Mouse (Mus musculus) forebrain, postnatal 0 days (tissue): ENCODE data around the gene Ndc1. TPM values are rescaled to one million over a fixed set of nuclear protein-coding genes. Genes with fewer than 3 reads are reported as not detected.

Experiments
- ATAC-seq: fragments of 200-750 bp; cut with Nextera tagmentation; 2 replicates; pipeline ENCODE4 v1.8.0; 2017; ENCODE audit warnings: mild to moderate bottlenecking, moderate library complexity
- DNase-seq: peaks from one replicate; pipeline ENCODE4 v3.0.0-alpha.2; 2015
- H3K27ac ChIP-seq: fragments of 300-500 bp; sonication (generic); 2 replicates; pipeline ENCODE4 v1.5.1; 2014; ENCODE audit warnings: low read depth, mild to moderate bottlenecking, antibody characterized with exemption, low read length, moderate library complexity, mixed read lengths
- H3K27me3 ChIP-seq: fragments of 300-500 bp; sonication (generic); 2 replicates; pipeline ENCODE4 v1.6.1; 2014; ENCODE audit warnings: mild to moderate bottlenecking, low read length, mixed read lengths; ENCODE audit not compliant: insufficient read depth
- H3K36me3 ChIP-seq: fragments of 300-500 bp; sonication (generic); 2 replicates; pipeline ENCODE4 v1.6.1; 2014; ENCODE audit warnings: mild to moderate bottlenecking, moderate library complexity; ENCODE audit not compliant: insufficient read depth
- H3K4me1 ChIP-seq: fragments of 300-500 bp; sonication (generic); 2 replicates; pipeline ENCODE4 v1.6.1; 2014; ENCODE audit warnings: antibody characterized with exemption; ENCODE audit not compliant: insufficient read depth
- H3K4me2 ChIP-seq: fragments of 300-500 bp; sonication (generic); 2 replicates; pipeline ENCODE4 v1.6.1; 2014; ENCODE audit warnings: low read depth, mild to moderate bottlenecking, moderate library complexity
- H3K4me3 ChIP-seq: fragments of 300-500 bp; sonication (generic); 2 replicates; pipeline ENCODE4 v1.5.1; 2014; ENCODE audit warnings: low read depth, low read length, mixed read lengths
- H3K9ac ChIP-seq: fragments of 300-500 bp; sonication (generic); 2 replicates; pipeline ENCODE4 v1.6.1; 2014; ENCODE audit warnings: mild to moderate bottlenecking
- H3K9me3 ChIP-seq: fragments of 300-500 bp; sonication (generic); 2 replicates; pipeline ENCODE4 v1.6.1; 2016; ENCODE audit warnings: low read length
- CTCF ChIP-seq: sonication (generic); IDR thresholded peaks from 2 replicates; pipeline ENCODE4 v1.5.1; 2016; ENCODE audit warnings: antibody characterized with exemption, control low read depth, low read depth
- WGBS: fragments of 180-500 bp; shearing (Covaris S2); extraction: QIAGEN DNeasy Blood & Tissue Kit; methylation state at CpG from one replicate; pipeline ENCODE4 v1.1.7; 2014; 5-methylcytosine and 5-hydroxymethylcytosine counted together
- polyA plus RNA-seq: library from polyadenylated mRNA; unstranded; fragments of >200 nt; fragmentation: Nextera tagmentation; extraction: Ambion mirVana; gene quantifications from 2 replicates; pipeline ENCODE4 v1.2.1, GENCODE M21; 2015
- total RNA-seq: library from RNA; depleted of rRNA; stranded (reverse); fragments of >200 nt; gene quantifications from 2 replicates; pipeline ENCODE4 v1.2.3, GENCODE M21; 2014

Gene Ndc1
- total and polyA plus RNA-seq, 2 experiments from 2014 or later: 18.7 to 30.4 TPM

DNA sequence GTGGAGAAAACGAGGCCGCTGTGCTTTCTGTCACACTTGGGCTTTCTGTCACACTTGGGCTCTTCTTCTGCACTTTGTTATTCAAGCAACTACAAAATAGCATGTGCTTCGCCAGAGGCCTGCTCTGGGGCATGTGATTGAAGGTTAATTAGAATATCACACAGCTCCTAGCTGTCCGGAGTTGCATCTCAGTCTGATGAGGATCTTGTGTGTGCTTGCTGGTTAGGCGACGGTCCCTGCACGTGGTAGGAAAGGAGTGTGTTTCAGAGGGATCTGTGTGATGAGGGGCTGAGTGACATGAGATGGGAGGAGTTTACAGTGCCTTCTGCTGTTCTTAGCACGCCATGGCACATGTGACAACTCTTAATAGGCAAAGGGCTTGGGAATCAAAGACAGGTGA, 19.9 kb downstream of the Ndc1 start:
- peak; percentile 32 for ATAC-seq
- no peaks in the 10 kb centered on the region for H3K27me3 ChIP-seq
- H3K4me1 ChIP-seq: no peaks in the 10 kb centered on the region
- no peak overlapping the region for H3K4me2 ChIP-seq
- peak; percentile 16 for DNase-seq
- no peaks in the 10 kb centered on the region for H3K9me3 ChIP-seq
- no peak overlapping the region for H3K9ac ChIP-seq
- TF ChIP-seq CTCF: no peak
- no peak overlapping the region for H3K4me3 ChIP-seq
- H3K27ac ChIP-seq: no peak overlapping the region
- WGBS: 61% methylated on average over 8 of the region's 8 CpGs
- H3K36me3 ChIP-seq: peaks cover 43% of the 10 kb centered on the region

DNA sequence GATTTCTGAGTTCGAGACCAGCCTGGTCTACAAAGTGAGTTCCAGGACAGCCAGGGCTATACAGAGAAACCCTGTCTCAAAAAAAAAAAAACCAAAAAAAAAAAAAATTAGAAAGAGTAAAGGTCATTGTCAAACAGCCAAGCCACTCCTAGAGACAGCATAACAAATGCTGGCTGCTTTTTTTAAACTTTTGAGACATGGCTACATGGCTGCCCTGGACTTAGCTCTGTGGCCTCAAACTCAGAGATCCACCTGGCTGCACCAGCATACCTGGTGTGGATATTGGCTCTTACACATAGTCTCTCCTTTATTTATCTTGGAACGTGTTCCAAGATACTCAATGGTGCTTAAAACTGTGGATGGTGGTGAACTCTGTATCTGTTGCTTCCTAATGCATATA, 20.7 kb downstream of the Ndc1 start:
- ATAC-seq: no peak
- Histone ChIP-seq H3K36me3 (peaks cover 37% of the 10 kb centered on the region), H3K4me1 (no peaks in the 10 kb centered on the region), H3K27me3 (no peaks in the 10 kb centered on the region), H3K27ac (no peak overlapping the region), H3K4me2 (no peak overlapping the region), H3K9me3 (no peaks in the 10 kb centered on the region), H3K9ac (no peak overlapping the region), H3K4me3 (no peak overlapping the region)
- no peak for DNase-seq
- TF ChIP-seq CTCF: no peak
- WGBS: 98% methylated on average over 2 of the region's 2 CpGs

DNA sequence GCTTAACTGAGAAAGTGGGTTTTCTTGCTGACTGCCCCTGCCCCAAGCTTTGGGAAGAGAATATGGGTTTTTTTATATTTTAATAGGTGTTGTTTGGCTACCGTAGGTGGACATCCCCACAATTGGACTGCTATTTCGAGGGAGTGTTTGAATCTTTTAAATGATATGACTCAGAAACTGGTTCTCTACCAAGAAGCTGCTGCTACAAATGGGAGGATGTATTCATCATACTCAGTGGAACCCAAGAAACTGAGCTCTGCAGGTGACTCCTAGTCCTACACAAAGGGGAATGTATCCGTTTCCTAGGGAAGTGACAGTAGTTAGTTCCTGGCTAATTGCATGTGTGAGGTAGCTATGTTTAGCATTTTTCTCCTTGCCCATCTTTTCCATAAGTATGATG, 21.8 kb downstream of the Ndc1 start:
- no peak for TF ChIP-seq CTCF
- ATAC-seq (no peak), DNase-seq (no peak)
- Histone ChIP-seq H3K4me2 (no peak overlapping the region), H3K4me1 (no peaks in the 10 kb centered on the region), H3K27ac (no peak overlapping the region), H3K36me3 (peaks cover 33% of the 10 kb centered on the region), H3K9me3 (no peaks in the 10 kb centered on the region), H3K9ac (no peak overlapping the region), H3K4me3 (no peak overlapping the region), H3K27me3 (no peaks in the 10 kb centered on the region)
- 94% methylated on average over 3 of the region's 3 CpGs for WGBS

DNA sequence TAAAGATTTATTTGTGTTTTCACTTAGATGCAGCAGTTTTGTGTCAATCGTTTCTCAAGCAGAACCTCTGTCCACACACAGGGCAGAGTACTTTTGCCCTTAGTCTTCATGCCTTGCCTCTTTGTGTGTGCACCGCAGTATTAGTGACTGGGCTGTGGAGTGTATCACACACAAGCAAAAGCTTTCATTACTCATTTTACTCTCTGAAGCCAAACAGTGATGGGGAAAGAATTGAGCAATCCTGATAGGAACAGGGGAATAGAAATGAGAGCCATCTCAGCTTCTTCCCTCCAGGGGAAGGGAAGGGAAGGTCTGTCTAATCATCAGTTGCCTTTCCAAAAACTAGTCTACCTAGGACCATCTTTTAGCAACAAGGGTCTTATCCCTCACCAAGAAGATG, 26.2 kb downstream of the Ndc1 start:
- Histone ChIP-seq H3K27me3 (no peaks in the 10 kb centered on the region), H3K9me3 (no peaks in the 10 kb centered on the region), H3K36me3 (peaks cover 32% of the 10 kb centered on the region), H3K27ac (no peak overlapping the region), H3K9ac (no peak overlapping the region), H3K4me1 (no peaks in the 10 kb centered on the region), H3K4me2 (no peak overlapping the region), H3K4me3 (no peak overlapping the region)
- TF ChIP-seq CTCF: no peak
- no peak for DNase-seq
- WGBS: 98% methylated on average over 2 of the region's 2 CpGs
- no peak for ATAC-seq

DNA sequence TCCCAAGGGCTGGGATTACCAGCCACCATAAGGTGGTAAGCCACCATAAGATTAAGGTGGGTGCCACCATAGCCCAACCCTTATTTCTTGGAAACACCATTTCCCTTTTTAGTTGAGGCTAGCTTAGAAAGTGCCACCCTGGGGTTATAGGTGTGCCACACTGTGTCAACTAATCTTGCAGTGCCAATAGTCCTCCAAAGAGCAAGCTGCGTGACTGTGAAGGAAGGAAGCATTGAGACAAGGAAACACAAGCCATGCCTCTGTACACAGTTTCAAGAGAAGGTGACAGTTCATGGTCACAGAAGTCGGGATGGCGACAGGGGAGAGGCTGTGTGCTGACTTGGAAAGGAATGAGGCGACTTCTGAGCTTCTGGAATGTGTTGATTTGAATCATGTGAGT, 52.6 kb downstream of the Ndc1 start:
- no peak for DNase-seq
- no peak overlapping the region for H3K4me3 ChIP-seq
- no peak overlapping the region for H3K27ac ChIP-seq
- H3K9ac ChIP-seq: no peak overlapping the region
- no peak overlapping the region for H3K4me2 ChIP-seq
- ATAC-seq: no peak
- WGBS: 86% methylated on average over 4 of the region's 4 CpGs
- no peaks in the 10 kb centered on the region for H3K9me3 ChIP-seq
- TF ChIP-seq CTCF: no peak
- no peaks in the 10 kb centered on the region for H3K27me3 ChIP-seq
- H3K36me3 ChIP-seq: no peaks in the 10 kb centered on the region
- no peaks in the 10 kb centered on the region for H3K4me1 ChIP-seq

DNA sequence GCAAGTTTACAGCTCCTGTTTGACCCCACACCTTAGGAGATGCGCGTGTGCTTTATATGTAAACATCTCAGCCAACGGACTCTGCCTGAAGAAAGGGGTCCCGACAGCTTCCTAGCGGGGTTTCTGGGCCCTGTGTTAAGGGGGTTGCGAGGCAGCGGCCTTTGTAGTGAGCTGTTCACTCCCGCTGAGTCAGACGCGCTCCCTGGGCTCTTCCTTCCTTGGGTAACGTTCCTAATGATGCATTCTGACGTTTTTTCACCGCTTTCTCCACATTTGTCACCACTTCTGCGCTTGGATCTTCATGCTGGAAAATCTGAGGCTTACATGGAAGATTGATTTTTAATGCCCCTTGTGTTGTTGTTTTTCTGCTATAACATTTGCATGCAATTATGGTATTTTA, 54.1 kb downstream of the Ndc1 start:
- ATAC-seq: no peak
- no peak overlapping the region for H3K9ac ChIP-seq
- WGBS: 7% methylated on average over 14 of the region's 14 CpGs

DNA sequence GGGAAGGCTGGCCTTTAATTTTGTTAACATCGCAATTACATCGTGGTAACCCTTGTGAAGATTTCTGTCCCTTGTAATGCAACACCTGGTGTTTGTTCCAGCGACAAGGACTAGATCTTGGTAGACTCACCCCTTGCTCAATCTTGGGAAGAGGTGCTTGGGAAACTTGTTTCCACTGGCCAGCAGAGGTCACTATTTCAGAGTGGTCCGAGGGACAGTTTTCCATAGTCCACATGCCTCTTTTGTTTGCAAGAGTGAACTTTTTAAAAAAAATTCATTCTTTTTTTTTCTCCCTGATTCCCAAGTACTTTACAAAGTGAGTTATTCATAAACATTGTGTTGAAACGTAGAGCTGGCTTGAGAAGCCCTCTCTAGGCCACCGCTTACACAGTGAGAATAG, 54.6 kb downstream of the Ndc1 start:
- peak; percentile 71 for TF ChIP-seq CTCF
- Histone ChIP-seq H3K4me1 (no peaks in the 10 kb centered on the region), H3K36me3 (no peaks in the 10 kb centered on the region), H3K27me3 (no peaks in the 10 kb centered on the region), H3K27ac (no peak overlapping the region), H3K4me3 (no peak overlapping the region), H3K4me2 (0 out of 2 replicates have a peak overlapping the region, but pooled peaks have one; percentile 23), H3K9me3 (no peaks in the 10 kb centered on the region), H3K9ac (no peak overlapping the region)
- DNase-seq: peak; percentile 55
- no peak for ATAC-seq
- WGBS: 22% methylated on average over 6 of the region's 6 CpGs

More for the DNA sequence above, 54.1 kb downstream of the Ndc1 start:
- no peak for DNase-seq
- Histone ChIP-seq H3K27me3 (no peaks in the 10 kb centered on the region), H3K36me3 (no peaks in the 10 kb centered on the region), H3K27ac (no peak overlapping the region), H3K4me1 (no peaks in the 10 kb centered on the region), H3K9me3 (no peaks in the 10 kb centered on the region), H3K4me2 (peak overlapping the region; percentile 23; the same call in 1 of the 2 replicates), H3K4me3 (no peak overlapping the region)
- no peak for TF ChIP-seq CTCF

DNA sequence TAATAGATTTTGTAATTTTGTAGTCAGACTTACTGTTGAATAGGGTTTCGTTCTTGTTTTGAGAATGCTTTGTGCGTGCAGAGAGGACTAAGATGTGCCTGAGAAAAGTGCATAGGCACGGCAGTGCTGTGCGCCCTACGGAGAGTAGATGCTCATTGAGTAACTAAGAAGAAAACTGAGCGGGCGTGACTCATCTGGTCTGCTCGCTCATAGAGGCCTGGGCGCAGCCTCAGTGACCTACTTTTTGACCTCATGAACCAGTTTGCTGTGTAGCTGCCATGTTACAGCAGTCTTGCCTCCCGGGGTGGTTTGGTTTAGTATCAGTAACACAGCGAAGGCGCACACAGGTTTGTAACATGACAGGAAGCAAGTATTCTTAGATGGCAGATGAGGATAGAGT, 58.0 kb downstream of the Ndc1 start:
- ATAC-seq (no peak), DNase-seq (no peak)
- Histone ChIP-seq H3K4me1 (no peaks in the 10 kb centered on the region), H3K27ac (no peak overlapping the region), H3K9ac (no peak overlapping the region), H3K9me3 (no peaks in the 10 kb centered on the region), H3K27me3 (no peaks in the 10 kb centered on the region), H3K36me3 (no peaks in the 10 kb centered on the region), H3K4me2 (no peak overlapping the region), H3K4me3 (no peak overlapping the region)
- TF ChIP-seq CTCF: no peak
- 96% methylated on average over 12 of the region's 12 CpGs for WGBS
